Mouse (Mus musculus) cerebellum, adult 11 months (tissue): ENCODE data around the gene Agr2.

Experiments used
- DNase-seq: peaks from one replicate; pipeline ENCODE4 v3.0.0; 2022

Gene Agr2

DNA sequence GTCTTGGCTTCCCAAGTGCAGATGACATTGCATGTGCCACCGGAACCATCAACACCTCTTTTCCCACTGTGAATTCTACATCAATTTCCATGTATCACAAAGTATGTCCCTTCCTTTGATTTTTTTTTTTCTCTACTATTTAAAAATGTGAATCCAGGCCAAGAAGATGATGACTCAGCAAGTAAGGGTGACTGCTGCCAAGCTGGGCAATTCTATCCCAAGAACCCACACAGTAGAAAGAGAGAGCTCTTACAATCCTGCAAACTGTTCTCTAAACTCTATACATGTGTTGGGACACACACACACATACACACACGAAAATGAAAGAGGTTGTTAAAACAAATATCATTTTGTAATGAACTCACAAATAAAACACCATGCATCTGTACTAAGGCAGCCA is 34.5 kb downstream of the Agr2 start:
- no peak for DNase-seq

DNA sequence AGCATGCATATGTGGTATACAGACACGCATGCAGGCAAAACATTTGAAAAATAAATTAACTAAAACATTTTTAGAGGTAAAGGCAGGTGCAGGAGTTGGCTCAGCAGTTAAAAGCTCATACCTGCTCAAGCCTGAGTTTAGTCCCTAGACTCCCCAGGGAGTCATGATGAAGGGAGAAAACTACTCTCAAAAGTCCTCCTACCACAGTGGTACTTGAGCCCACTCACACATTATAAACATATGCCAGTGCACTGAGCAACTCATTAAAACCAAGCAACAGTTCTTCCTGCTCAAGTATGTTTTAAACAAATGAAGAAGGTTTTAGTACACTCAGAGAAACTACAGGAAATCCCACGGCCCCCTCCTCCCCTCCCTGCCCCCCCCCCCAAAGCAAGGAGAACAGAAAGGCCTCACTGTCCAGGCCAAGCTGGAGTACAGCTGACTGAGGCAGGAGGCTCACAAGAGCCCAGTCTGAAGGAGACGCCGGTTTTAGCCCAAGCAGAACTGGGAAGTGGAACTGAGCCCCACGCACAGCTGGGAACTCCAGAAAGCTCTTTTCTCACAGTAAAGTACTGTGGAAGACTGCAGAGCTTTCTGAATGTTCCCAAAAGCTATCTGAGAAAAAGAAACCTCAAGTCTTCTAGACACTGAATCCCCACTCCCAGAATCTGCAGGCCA is 36.4 kb downstream of the Agr2 start:
- no peak for DNase-seq

DNA sequence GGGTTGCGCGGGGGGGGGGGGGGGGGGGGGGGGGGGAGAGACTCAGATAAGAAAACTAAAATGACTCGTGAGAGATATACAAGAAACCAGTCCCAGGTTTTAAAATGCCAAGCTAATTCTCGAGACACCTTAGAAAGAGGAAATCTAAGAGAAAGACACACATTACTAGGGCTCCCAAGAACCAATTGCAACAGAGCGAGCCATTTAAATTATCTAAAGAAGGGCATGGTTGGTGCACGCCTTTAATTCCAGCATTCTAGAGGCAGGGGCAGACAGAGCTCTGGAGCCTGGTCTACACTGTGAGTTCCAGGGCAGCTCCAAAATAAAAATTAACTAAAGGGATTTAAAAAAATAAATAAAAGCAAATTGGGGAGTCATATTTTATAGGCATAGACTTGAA is 37.0 kb downstream of the Agr2 start:
- DNase-seq = no peak

DNA sequence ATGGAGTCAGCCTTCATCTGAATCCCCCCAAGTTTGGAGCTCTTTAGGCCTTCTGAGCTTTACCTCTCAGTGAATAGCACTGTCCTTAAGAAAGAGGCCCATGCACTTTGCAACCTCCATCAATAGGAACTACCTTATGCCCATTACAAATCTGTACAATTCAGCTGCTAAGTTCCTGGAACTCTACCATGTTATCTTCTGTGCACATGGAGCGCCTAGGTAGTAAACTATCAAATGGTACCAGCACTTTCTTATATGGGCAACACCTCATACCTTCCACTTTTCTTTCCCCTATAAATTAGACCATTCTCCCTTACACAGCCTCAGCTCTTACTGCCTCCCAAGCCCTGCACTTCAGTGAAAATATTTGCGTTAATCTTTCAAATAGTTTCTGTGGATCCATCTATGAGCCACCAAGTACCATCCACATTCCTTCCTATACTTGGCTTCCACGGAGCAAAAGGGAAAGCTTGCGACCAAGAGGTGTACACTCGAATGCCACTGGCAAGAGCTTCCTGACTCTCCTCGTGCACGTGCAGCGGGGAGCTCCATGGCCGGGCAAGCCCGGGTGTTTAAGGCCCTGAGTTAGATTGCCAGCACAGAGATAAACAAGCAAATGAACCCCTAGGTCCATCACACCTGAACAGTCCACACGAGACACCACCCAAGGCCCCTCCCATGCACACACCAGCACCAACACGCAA is 38.1 kb downstream of the Agr2 start:
- DNase-seq = no peak

DNA sequence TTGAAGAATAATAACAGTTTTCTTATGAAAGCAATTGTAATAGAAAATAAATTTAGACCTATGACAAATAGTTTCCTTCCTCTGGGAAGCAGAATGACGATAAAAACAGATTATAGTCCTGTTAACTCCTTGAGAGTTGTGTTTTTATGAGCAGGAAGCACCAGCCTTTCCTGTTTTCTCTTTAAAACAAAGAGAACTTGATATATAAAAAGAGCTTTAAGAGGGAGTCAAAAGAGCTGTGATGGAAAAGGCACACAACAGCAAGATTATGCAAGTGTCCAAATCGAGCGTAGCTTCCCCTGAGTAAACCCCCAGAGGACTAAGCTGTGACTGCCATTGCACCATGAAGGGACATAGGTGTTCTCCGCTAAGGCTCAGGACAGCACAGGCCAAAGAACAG is 39.7 kb downstream of the Agr2 start:
- DNase-seq = no peak

DNA sequence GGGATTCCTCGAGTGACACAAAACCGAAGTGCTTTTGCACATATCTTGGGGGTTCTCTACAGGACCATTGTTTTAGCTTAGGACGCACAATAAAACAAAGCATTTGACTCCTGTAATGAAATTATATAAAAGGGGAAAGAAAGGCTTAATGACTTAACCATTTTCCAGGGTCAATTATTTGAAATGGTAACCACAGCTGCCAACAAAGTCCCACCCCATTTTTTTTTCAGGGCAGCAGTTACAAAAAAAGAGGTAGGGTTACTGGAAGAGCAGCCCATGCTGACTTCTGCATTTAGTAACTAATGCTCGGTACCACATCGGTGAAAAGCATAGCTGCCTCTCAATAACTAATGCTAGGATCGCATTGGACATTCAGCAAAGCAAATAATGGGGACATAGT is 42.8 kb downstream of the Agr2 start:
- DNase-seq = no peak

DNA sequence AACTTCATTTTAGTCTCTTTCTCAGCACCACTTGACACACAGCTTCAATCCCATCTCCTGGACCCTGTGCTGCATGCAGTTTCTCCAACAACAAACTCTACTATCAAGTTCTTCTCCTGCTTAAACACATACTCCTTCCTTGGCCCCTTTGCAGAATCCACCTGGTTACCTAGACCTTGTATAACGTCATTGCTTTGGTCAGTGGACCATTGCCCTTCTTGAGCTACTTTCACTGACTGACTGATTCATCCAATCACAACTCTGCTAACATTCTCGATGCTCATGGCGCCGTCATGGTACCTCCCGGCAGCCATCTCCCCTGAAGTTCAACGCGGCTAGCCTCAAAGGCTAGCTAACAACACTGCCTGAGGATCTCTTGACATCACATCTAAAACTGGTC is 43.4 kb downstream of the Agr2 start:
- DNase-seq = no peak

DNA sequence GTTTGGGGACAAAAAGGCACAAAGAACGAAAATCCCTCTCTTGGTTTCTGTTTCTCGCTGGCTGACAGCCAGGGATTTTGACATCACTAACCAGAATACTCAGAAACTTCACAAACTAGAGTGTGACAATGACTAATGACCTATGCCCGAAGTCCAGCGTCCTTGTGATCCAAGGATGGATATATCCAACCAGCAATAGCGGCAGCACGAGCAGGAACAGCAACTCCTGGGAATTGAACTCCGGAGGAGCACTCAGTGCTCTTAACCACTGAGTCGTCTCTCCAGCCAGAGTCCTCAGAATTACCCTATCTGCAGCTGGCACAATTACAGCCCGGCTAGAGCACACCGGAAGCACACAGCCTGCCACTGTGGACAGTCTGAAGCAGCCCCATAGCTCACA is 44.1 kb downstream of the Agr2 start:
- DNase-seq = no peak

DNA sequence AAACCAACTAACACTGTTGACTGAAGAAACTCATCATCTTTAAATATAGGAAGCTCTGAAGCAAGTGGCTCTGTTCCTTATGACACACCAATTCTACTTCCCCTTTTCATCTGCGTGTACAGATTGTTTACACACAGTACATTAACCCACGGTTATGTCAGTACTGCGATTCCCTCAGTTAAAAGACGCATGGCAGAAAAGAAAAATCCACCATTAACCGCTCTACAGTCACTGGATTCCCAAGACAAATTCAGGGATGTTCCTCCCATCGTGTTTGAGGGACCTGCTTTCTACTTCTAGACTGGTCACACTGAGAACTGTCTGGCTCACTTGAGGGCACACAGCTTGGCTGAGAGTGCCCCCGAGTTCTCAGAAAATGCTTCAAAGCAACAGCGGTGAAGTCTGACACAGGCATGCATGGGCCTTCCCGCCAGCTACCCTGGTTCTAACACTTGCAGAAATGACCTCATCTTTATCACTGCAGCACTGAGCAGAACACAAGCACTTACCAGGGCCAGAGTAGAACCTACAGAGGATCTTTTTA is 46.9 kb downstream of the Agr2 start:
- DNase-seq = no peak

DNA sequence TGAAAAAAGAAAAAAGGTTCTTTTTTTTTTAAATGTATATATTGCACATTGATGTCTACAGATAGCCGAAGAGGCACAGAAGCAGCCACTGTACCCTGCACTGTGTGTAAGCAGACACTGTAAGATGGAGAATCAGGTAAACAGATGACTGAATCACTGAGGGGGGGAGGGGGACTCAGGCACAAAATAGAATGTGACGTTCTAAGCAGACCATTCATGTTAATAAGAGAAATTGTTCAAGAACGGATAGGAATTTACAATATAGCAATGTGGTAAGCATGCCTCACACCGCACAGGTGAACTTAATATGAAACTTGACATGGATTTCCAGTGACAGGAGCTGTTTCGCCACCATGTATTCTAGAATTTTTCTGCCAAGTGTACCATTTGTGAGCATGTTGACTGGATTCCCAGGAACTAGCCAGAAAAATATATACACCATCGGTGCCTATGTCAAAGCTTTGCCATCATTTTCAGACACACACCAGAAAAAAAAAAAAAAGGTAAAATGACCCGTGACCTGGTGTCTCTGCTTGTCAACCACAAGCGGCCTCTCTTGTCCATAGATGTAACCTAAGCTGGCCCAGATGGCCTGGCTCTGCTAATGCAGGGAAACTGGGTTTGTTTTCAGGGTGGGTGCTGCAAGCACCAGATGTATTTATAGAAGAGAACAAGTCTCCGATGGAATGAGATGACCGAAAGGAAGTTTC is 48.0 kb downstream of the Agr2 start:
- DNase-seq = peak; percentile 28

DNA sequence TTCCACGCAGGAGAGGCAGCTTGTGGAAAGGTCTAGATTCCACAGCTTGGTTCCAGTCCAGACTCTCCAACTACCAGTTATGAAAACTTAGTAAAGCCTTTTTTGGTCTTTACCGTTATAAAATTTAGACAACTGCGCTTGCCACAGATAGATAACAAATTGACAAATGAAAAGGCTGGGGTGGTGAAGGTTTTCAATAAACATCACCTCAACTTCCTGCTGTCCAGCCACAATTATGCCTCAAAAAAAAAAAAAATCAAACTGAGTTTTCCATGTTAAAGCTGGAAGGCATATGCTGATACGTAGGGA is 48.5 kb downstream of the Agr2 start:
- DNase-seq = no peak

DNA sequence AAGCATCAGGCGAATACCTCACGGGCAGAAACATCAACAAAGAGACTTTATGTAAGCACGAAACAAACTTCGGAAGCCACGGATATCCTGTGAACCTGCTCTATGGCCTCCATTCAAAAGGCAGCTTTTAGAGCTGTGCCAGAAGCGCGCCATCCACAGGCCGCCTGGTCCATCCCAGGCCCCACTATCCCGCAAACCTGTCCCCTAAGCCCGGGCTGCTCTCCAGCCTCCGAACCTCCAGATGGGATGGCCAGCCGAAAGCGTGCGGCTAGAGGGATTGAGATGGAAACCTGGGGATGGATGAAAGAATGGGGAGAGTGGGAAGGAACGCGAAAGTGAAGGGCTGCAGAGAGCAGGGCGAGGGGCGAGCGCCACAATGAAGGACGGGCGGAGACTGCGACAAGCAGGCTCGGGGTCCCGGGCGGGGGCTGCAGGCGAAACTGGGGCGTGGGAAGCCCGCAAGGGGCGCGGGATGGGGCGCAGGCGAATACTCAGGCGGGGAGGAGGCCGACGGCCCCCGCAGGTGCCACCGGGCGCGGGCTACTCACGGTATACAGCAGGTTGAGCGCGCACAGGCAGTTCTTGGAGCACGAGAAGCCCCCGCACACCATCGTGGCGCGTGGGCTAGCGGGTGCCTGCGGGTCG is 49.1 kb downstream of the Agr2 start:
- peak; percentile 73 for DNase-seq

DNA sequence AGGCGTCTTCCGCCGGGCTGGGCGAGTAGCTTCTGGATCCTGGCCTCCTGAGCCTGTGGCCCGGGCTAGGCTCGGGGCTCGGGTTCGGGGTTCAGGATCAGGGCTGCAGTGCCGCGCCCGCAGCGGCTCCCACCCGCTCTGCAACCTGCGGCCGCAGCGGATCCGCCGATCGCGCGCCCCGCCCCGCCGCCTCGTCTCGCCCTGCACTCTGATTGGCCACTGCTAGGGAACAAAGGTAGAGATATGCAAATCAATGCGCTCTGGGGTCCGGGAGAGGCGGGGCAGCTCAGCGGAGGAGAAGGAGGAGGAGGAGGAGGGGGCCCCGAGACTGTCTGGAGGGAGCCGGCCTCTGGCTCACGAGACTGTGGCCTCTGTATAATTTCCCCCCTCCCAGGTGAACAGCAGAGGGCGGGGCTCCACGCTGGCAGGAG is 49.7 kb downstream of the Agr2 start, which contains the start of gene Tspan13:
Gene Tspan13, minus strand, starts transcription at position 153 of the 431 bp plus-strand sequence.
- DNase-seq = peak; percentile 91

DNA sequence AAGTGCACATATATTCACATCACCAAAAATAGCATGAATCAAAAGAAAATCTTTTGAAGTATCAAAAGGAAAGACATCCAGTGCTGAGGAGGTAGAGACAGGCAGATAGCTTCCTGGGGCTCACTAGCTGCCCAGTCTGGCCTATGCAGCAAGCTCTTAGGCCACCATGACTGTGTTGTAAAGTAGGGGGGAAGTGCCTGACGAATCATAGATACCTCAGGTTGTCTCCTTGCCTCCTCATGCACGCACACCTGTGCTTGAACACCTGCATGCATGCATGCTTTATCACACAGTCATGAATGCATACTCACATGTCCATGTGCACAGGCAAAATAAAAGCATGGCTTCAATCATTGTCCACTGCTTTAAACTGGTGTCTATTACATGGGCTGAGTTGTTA is 52.0 kb downstream of the Agr2 start:
- DNase-seq = no peak

DNA sequence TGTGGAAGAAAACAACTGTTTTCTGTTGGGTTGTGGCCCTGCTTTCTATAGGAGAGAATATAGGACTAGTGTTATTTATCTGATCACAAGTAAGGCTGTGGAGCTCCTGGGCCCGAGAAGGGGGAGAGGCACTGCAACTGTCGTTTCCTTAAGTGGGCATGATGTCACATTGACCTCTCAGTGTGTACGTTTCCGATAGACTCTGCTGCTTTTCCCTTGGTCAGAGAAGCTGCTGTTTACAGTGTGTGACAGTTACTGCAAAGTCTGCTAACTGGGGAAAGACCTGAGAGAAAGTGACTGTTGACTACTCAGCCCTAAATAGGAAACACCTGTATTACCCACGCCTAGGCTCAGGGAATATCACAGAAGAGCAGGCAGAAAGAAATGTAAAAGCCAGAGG is 53.5 kb downstream of the Agr2 start:
- DNase-seq = no peak

DNA sequence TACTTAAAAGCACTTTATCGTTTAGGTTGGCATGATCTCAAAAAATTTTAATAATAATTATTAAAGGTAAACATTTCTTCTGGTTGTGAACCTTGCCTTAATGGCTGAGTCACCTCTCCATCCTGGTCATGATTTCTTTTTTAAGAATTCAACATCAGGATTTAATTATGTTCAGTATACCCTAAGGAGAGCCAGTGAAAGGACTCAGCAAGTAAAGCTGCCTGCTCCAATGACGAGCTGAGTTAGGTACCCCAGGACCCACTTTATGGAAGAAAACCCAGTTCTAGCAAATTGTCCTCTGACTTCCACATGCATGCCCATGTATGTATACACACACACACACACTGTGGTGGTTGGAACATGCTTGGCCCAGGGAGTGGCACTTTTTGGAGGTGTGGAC is 54.9 kb downstream of the Agr2 start:
- DNase-seq = no peak

DNA sequence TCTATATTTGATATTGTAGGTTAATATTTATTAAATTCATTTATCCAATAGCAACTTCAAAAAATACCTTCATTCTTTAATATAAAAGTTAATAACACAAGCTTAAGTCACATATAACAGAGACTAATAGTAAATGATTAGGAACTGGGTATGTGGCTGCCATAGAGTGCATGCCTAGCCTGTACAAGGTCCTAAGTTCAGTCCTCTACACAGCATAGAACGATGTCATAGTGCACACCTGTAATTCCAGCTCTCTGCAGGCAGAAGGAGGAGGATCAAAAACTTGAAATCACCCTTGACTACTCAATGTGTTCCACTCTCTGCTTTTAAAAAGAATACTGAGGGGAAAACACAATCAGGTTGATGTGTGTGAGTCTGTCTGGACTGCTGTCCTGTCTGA is 57.6 kb downstream of the Agr2 start:
- no peak for DNase-seq
